ENCODE assay signal across 22 mouse cellular contexts in the genomic region with DNA sequence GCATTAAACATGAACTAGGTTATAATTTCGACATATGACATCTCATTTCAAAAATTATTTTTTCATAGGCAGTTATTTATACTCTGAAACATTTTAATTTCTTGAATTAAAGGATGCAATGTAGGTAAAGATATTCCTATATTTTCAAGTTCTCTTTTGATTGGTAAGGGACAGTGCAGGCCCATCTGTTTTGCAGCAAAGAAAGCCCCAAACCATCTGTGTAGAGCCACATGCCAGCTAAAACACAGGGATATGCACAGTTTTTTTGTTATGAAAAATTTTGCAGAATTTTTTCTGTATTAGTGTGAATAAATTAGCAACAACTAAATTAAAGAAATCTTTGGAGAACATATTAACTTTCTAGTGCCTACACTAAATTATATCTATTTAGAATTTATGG.
DNase-seq lines count a peak whose midpoint lies in the region; ATAC-seq and TF ChIP-seq lines count a peak whose summit lies in the region.
"Had no signal": no experiment of that assay in that cellular context is flagged by ENCODE, and none has a peak within 500 bp of the region (broad histone marks: within the 10 kb centered on the region; RNA-seq: fewer than 3 reads in every experiment).

No protein-coding gene starts in this region.

- H3K9ac ChIP-seq in forebrain, embryonic 16.5 days (replicated peaks; ENCODE audit: low read depth, low read length), result no peak overlapping the region
- H3K9ac ChIP-seq: limb, embryonic 15.5 days; liver, embryonic 15.5 days had no signal

- peaks cover 12% of the 10 kb centered on the region for H3K4me1 ChIP-seq in forebrain, embryonic 16.5 days (replicated peaks; ENCODE audit: control insufficient read depth, insufficient read depth, low read length)
- H3K4me1 ChIP-seq: limb, embryonic 15.5 days; liver, embryonic 15.5 days had no signal

- no peaks in the 10 kb centered on the region for H3K36me3 ChIP-seq in forebrain, embryonic 16.5 days (ENCODE audit: control insufficient read depth, insufficient read depth)
- H3K36me3 ChIP-seq: limb, embryonic 15.5 days; liver, embryonic 15.5 days had no signal

- H3K9me3 ChIP-seq in forebrain, embryonic 16.5 days (ENCODE audit: control insufficient read depth, low read length), result no peaks in the 10 kb centered on the region
- H3K9me3 ChIP-seq: limb, embryonic 15.5 days; liver, embryonic 15.5 days had no signal

- ATAC-seq in forebrain, embryonic 16.5 days, result peak; percentile 85
- ATAC-seq in erythroid progenitor cell, adult 5-6 weeks (replicated peaks; ENCODE audit: low FRiP score, poor library complexity, severe bottlenecking), result no peak

- no peak for TF ChIP-seq CTCF in brain, embryonic 14.5 days (IDR thresholded peaks at IDR 0.05; ENCODE audit: borderline replicate concordance, extremely low read depth, insufficient read depth, insufficient read length)

- H3K27ac ChIP-seq in forebrain, embryonic 16.5 days (ENCODE audit: low read length), result no peak overlapping the region
- H3K27ac ChIP-seq: limb, embryonic 15.5 days; liver, embryonic 15.5 days; macrophage had no signal

- 60% methylated on average over 1 of the region's 1 CpGs for WGBS in forebrain, embryonic 16.5 days

- no peak for TF ChIP-seq POLR2A in brain, embryonic 14.5 days (IDR thresholded peaks at IDR 0.05; ENCODE audit: borderline replicate concordance, extremely low read depth, insufficient read depth, insufficient read length, poor library complexity, severe bottlenecking)

- no peak overlapping the region for H3K4me2 ChIP-seq in forebrain, embryonic 16.5 days (ENCODE audit: low read length)
- H3K4me2 ChIP-seq: limb, embryonic 15.5 days; liver, embryonic 15.5 days; midbrain, embryonic 11.5 days had no signal

- no peak overlapping the region for H3K4me3 ChIP-seq in forebrain, embryonic 16.5 days (replicated peaks; ENCODE audit: low read length)
- H3K4me3 ChIP-seq: limb, embryonic 15.5 days; liver, embryonic 15.5 days had no signal

- no peaks in the 10 kb centered on the region for H3K27me3 ChIP-seq in forebrain, embryonic 16.5 days (replicated peaks; ENCODE audit: control insufficient read depth, insufficient read depth, low read length)
- H3K27me3 ChIP-seq: limb, embryonic 15.5 days; liver, embryonic 15.5 days had no signal

- DNase-seq in frontal cortex, adult 2 months (ENCODE audit: extremely low spot score in 1 of 2, low spot score in 1 of 2), result peak; percentile 11 to 48
- no peak for DNase-seq in frontal cortex, postnatal 10 days (ENCODE audit: low spot score in 2 of 2)
- DNase-seq in brain, embryonic 14.5 days (ENCODE audit: low read depth), result peak; percentile 81
- peak; percentile 13 to 32 for DNase-seq in left cerebral cortex, adult 18-20 months (ENCODE audit: low spot score in 2 of 2)
- DNase-seq in thymus, adult 18-20 months, result no peak
- no peak for DNase-seq in urinary bladder, postnatal 14 days (ENCODE audit: low spot score)
- DNase-seq: adrenal gland, adult 8-10 months; cerebellum, adult 11 months; cerebellum, postnatal 36 days; gastrocnemius, postnatal 25 days; heart, postnatal 10 days; kidney, adult 2 months; kidney, postnatal 14 days; retina, postnatal 1 day; spleen, adult 18-20 months; thymus, adult 2 months had no signal

Comparison
In these comparisons a context has a peak if more than half of its experiments do, and no peak if none do; other contexts are left out.
1. DNase-seq: peak in frontal cortex, adult 2 months (2 of 2), brain, embryonic 14.5 days (single experiment) and left cerebral cortex, adult 18-20 months (2 of 2); none in frontal cortex, postnatal 10 days (0 of 2), thymus, adult 18-20 months (0 of 2) and urinary bladder, postnatal 14 days (single experiment).